Mouse (Mus musculus) olfactory bulb, adult 2 months (tissue): Measurements from ENCODE around the gene Cpsf7.

Source experiments
- CTCF ChIP-seq: fragments of 200-500 bp; IDR thresholded peaks from 2 replicates; pipeline ENCODE4 v1.5.1; 2012; ENCODE audit warnings: low read depth, mild to moderate bottlenecking, low read length, moderate library complexity; ENCODE audit not compliant: insufficient read depth
- POLR2A ChIP-seq: fragments of 200-500 bp; IDR thresholded peaks from 2 replicates; pipeline ENCODE4 v1.6.1; 2012; ENCODE audit warnings: mild to moderate bottlenecking, low read depth, low read length, moderate library complexity; ENCODE audit not compliant: insufficient read depth

GRCm38 (mm10) chr19:10510759-10511330 is 14.2 kb upstream of the Cpsf7 start:
- TF ChIP-seq CTCF, result no peak
- no peak for TF ChIP-seq POLR2A
